Comparison of ENCODE assay signal across 8 mouse cellular contexts in the genomic region with DNA sequence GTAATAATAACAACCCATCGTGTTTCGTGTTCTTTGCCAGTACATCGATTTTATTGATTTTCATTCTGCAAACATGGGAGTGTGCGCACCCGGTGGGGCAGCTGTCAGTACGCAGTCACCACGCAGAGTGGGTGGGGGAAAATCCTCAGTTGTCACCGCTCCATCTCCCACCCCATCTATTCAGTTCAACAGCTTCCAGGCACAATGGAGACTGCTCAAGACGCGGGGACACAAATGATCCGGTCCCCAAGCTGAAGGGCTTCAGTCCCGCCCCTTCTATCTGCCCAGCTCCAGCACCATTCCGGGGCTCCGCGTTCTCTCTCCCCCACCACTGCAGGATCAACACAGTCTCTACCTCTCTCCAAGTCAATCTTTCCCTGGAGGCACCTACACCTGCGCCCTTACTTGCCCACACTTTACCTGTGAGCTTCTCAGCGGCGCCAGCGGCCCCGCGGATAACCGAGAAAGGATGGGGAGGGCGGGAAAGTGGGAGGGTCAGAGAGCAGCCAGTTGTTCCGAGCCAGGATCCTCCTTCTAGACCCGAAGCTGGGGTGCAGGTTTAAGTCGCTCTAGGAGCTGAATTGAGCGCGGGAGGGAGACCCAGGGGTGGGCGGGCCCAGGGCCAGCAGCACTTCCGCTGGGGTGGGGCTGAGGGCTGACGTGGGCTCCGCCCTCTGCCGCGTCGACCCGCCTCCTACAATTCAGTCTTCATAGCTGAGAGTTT. TPM values are rescaled to one million over a fixed set of nuclear protein-coding genes. Genes with fewer than 3 reads are reported as not detected.
DNase-seq lines count a peak whose midpoint lies in the region; ATAC-seq and TF ChIP-seq lines count a peak whose summit lies in the region.

No protein-coding gene starts in this region.

- H3K36me3 ChIP-seq in intestine, embryonic 16.5 days (ENCODE audit: control insufficient read depth, insufficient read depth, low read length) = no peaks in the 10 kb centered on the region
- no peaks in the 10 kb centered on the region for H3K36me3 ChIP-seq in liver, embryonic 16.5 days (ENCODE audit: control insufficient read depth, insufficient read depth)

- in situ Hi-C loops in Patski (cut with MboI; ENCODE audit: low pct_unique_long_range_greater_than_20kb) = loop anchor here (5.0 kb wide), 1 partner anchor 577 kb away; no protein-coding TSS in a partner anchor

- POLR2A ChIA-PET in Patski (lab: Charles Lee) = interaction anchor here (0.7 to 0.9 kb wide), 2 partner anchors 8 to 13 kb away, joined by 4 read pairs; no protein-coding TSS in a partner anchor

- no peak for TF ChIP-seq CTCF in Patski (IDR thresholded peaks at IDR 0.05)
- TF ChIP-seq CTCF in cortical plate, adult 2 months (IDR thresholded peaks at IDR 0.05; ENCODE audit: extremely low read depth, insufficient read depth, low read length) = no peak

- H3K9me3 ChIP-seq in intestine, embryonic 16.5 days (ENCODE audit: control insufficient read depth, low read length) = no peaks in the 10 kb centered on the region
- no peaks in the 10 kb centered on the region for H3K9me3 ChIP-seq in liver, embryonic 16.5 days (replicated peaks; ENCODE audit: control insufficient read depth, low read length)

- peak overlapping the region; percentile 82 for H3K9ac ChIP-seq in intestine, embryonic 16.5 days (ENCODE audit: low read depth, low read length)
- H3K9ac ChIP-seq in liver, embryonic 16.5 days (ENCODE audit: low read depth, low read length) = no peak overlapping the region

- peak; percentile 63 for ATAC-seq in Patski
- ATAC-seq in intestine, embryonic 16.5 days = peak; percentile 85
- ATAC-seq in liver, embryonic 16.5 days (ENCODE audit: low read depth) = peak; percentile 66; the same call in 1 of the 2 replicates
- no peak for ATAC-seq in cerebellum, adult (ENCODE audit: insufficient number of reproducible peaks, low FRiP score, low TSS enrichment)

- no peaks in the 10 kb centered on the region for H3K4me1 ChIP-seq in cortical plate, adult 2 months (ENCODE audit: control insufficient read depth, insufficient read depth, low read length)
- H3K4me1 ChIP-seq in intestine, embryonic 16.5 days (ENCODE audit: control insufficient read depth, insufficient read depth, low read length) = peaks cover 20% of the 10 kb centered on the region
- peaks cover 3% of the 10 kb centered on the region for H3K4me1 ChIP-seq in liver, embryonic 16.5 days (ENCODE audit: control insufficient read depth, low read depth, low read length)

- no peak overlapping the region for H3K27ac ChIP-seq in cortical plate, adult 2 months (ENCODE audit: insufficient read depth, low read length)
- H3K27ac ChIP-seq in intestine, embryonic 16.5 days (ENCODE audit: low read length) = peak overlapping the region; percentile 95
- H3K27ac ChIP-seq in liver, embryonic 16.5 days (ENCODE audit: low read length) = no peak overlapping the region

- H3K4me3 ChIP-seq in cortical plate, adult 2 months (ENCODE audit: insufficient read depth, low read length) = peak overlapping the region; percentile 46
- peak overlapping the region; percentile 81 for H3K4me3 ChIP-seq in intestine, embryonic 16.5 days (ENCODE audit: low read length)
- peak overlapping the region; percentile 48 for H3K4me3 ChIP-seq in liver, embryonic 16.5 days (ENCODE audit: low read depth, low read length)

- peak overlapping the region; percentile 63 for H3K4me2 ChIP-seq in intestine, embryonic 16.5 days (ENCODE audit: low read depth, low read length)
- peak overlapping the region; percentile 61 for H3K4me2 ChIP-seq in liver, embryonic 16.5 days (ENCODE audit: low read depth, low read length)

- TF ChIP-seq POLR2A in cortical plate, adult 2 months (IDR thresholded peaks at IDR 0.05; ENCODE audit: extremely low read depth, insufficient read depth, low read length) = no peak

- no peaks in the 10 kb centered on the region for H3K27me3 ChIP-seq in Patski
- no peaks in the 10 kb centered on the region for H3K27me3 ChIP-seq in intestine, embryonic 16.5 days (replicated peaks; ENCODE audit: control insufficient read depth, insufficient read depth, low read length)
- peaks cover 63% of the 10 kb centered on the region for H3K27me3 ChIP-seq in liver, embryonic 16.5 days (ENCODE audit: control insufficient read depth, insufficient read depth, low read depth, low read length)

- no peak for DNase-seq in Patski (ENCODE audit: low read depth, low spot score)
- DNase-seq in heart, adult 11 months = peak; percentile 98
- peak; percentile 77 for DNase-seq in neural tube, embryonic 10.5 days (ENCODE audit: extremely low spot score, low spot score)
- DNase-seq in thymus, postnatal 36 days = peak; percentile 67 to 75

- WGBS in intestine, embryonic 16.5 days = under 1% methylated on average over 33 of the region's 36 CpGs
- WGBS in liver, embryonic 16.5 days (ENCODE audit: insufficient replicate concordance) = under 1% methylated on average over 36 of the region's 36 CpGs

- CTCF ChIA-PET in Patski (lab: Charles Lee) = no interaction called here

RNA-seq across cellular contexts. Expression of a gene that starts 5.8 kb away (rescaled TPM):
- 46.5 TPM for polyA plus RNA-seq in Patski (2021)
- polyA plus RNA-seq in cortical plate, adult 2 months (2012; rRNA removed) = 1.4 and 1.9 TPM in 2 replicates
- polyA plus RNA-seq in intestine, embryonic 16.5 days (2015; fragmentation: Nextera tagmentation; extraction: Ambion mirVana) = 5.1 and 7.2 TPM in 2 replicates
- 0.49 and 0.61 TPM in 2 replicates for polyA plus RNA-seq in liver, embryonic 16.5 days (2015; fragmentation: Nextera tagmentation; extraction: Ambion mirVana)

RNA-seq across cellular contexts. Expression of a gene that starts 24.3 kb away (rescaled TPM):
- 0.26 TPM for polyA plus RNA-seq in Patski (2021)
- 0.28 and 0.65 TPM in 2 replicates for polyA plus RNA-seq in cortical plate, adult 2 months (2012; rRNA removed)
- polyA plus RNA-seq in intestine, embryonic 16.5 days (2015; fragmentation: Nextera tagmentation; extraction: Ambion mirVana) = 0.53 and 0.81 TPM in 2 replicates
- polyA plus RNA-seq in liver, embryonic 16.5 days (2015; fragmentation: Nextera tagmentation; extraction: Ambion mirVana) = 0.46 TPM in 2 replicates
